In the genomic region with DNA sequence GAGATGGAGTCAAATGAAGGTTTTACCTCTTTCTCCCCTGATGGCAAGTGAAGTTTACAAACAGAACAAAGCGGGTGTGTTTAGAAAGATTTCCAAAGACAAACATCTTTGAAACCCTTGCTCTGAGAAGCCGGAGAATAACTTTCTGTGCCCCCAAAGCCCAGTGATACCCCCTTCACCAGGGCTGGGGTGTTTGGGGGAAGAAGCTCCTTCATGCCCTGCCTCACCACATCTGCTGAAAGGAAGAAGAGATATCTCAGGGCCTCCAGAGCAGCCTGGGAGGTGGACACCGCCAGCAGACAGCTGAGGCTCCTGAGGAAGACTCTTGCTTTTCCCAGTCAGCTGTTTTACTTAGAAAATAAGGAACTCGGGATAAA, we compare ENCODE assay signal across 9 mouse cellular contexts. TPM values are rescaled to one million over a fixed set of nuclear protein-coding genes. Genes with fewer than 3 reads are reported as not detected.
A peak's percentile ranks its signal among the peaks of the same experiment; 100 is the strongest.
DNase-seq lines count a peak whose midpoint lies in the region; ATAC-seq lines count a peak whose summit lies in the region.
"Had no signal": no experiment of that assay in that cellular context is flagged by ENCODE, and none has a peak within 500 bp of the region (broad histone marks: within the 10 kb centered on the region; RNA-seq: fewer than 3 reads in every experiment).

No protein-coding gene starts in this region.

- no peaks in the 10 kb centered on the region for H3K9me3 ChIP-seq in lung, embryonic 15.5 days
- H3K9me3 ChIP-seq in embryonic facial prominence, embryonic 13.5 days: no peaks in the 10 kb centered on the region
- no peaks in the 10 kb centered on the region for H3K9me3 ChIP-seq in limb, embryonic 10.5 days (replicated peaks)
- no peaks in the 10 kb centered on the region for H3K9me3 ChIP-seq in neural tube, embryonic 15.5 days (replicated peaks)

- no peak overlapping the region for H3K27ac ChIP-seq in lung, embryonic 15.5 days
- no peak overlapping the region for H3K27ac ChIP-seq in embryonic facial prominence, embryonic 13.5 days
- no peak overlapping the region for H3K27ac ChIP-seq in limb, embryonic 10.5 days
- no peak overlapping the region for H3K27ac ChIP-seq in neural tube, embryonic 15.5 days (replicated peaks)

- 73% methylated on average over 4 of the region's 4 CpGs for WGBS in lung, embryonic 15.5 days
- WGBS in embryonic facial prominence, embryonic 13.5 days: 64% methylated on average over 4 of the region's 4 CpGs
- WGBS in limb, embryonic 10.5 days: 75% methylated on average over 4 of the region's 4 CpGs
- WGBS in neural tube, embryonic 15.5 days: 85% methylated on average over 4 of the region's 4 CpGs

- 0 out of 2 replicates have a peak overlapping the region, but pooled peaks have one; percentile 72 for H3K4me3 ChIP-seq in lung, embryonic 15.5 days
- H3K4me3 ChIP-seq in embryonic facial prominence, embryonic 13.5 days: peak overlapping the region; percentile 92
- H3K4me3 ChIP-seq in limb, embryonic 10.5 days: peak overlapping the region; percentile 96
- H3K4me3 ChIP-seq in neural tube, embryonic 15.5 days (replicated peaks): peak overlapping the region; percentile 82; the same call in 1 of the 2 replicates

- H3K4me2 ChIP-seq in lung, embryonic 15.5 days: peak overlapping the region; percentile 98
- H3K4me2 ChIP-seq in embryonic facial prominence, embryonic 13.5 days: peak overlapping the region; percentile 83
- H3K4me2 ChIP-seq in neural tube, embryonic 15.5 days: peak overlapping the region; percentile 79

- no peak for ATAC-seq in lung, embryonic 15.5 days (ENCODE audit: borderline replicate concordance, extremely low read depth, low FRiP score, low TSS enrichment)
- ATAC-seq in embryonic facial prominence, embryonic 13.5 days (ENCODE audit: insufficient number of reproducible peaks, insufficient read depth, low FRiP score, low TSS enrichment, low read depth): no peak
- ATAC-seq in neural tube, embryonic 15.5 days (ENCODE audit: low FRiP score): no peak
- no peak for ATAC-seq in megakaryocyte-erythroid progenitor cell, adult 5-6 weeks (replicated peaks; ENCODE audit: low FRiP score, low TSS enrichment, poor library complexity, severe bottlenecking)

- no peaks in the 10 kb centered on the region for H3K36me3 ChIP-seq in lung, embryonic 15.5 days
- no peaks in the 10 kb centered on the region for H3K36me3 ChIP-seq in embryonic facial prominence, embryonic 13.5 days
- H3K36me3 ChIP-seq in limb, embryonic 10.5 days: no peaks in the 10 kb centered on the region
- H3K36me3 ChIP-seq in neural tube, embryonic 15.5 days: no peaks in the 10 kb centered on the region

- H3K9ac ChIP-seq in lung, embryonic 15.5 days: no peak overlapping the region
- H3K9ac ChIP-seq in embryonic facial prominence, embryonic 13.5 days: peak overlapping the region; percentile 96; the same call in 1 of the 2 replicates
- H3K9ac ChIP-seq in neural tube, embryonic 15.5 days (replicated peaks): no peak overlapping the region

- peaks cover 41% of the 10 kb centered on the region for H3K4me1 ChIP-seq in lung, embryonic 15.5 days
- H3K4me1 ChIP-seq in embryonic facial prominence, embryonic 13.5 days: peaks cover 34% of the 10 kb centered on the region
- peaks cover 49% of the 10 kb centered on the region for H3K4me1 ChIP-seq in limb, embryonic 10.5 days
- peaks cover 27% of the 10 kb centered on the region for H3K4me1 ChIP-seq in neural tube, embryonic 15.5 days

- intact Hi-C loops in left cerebral cortex, postnatal 25 days (cut with DNase I): no loop called here

- no peak for DNase-seq in lung, postnatal 25 days (ENCODE audit: low spot score)
- DNase-seq in limb, embryonic 10.5 days (ENCODE audit: low spot score): no peak
- no peak for DNase-seq in left cerebral cortex, postnatal 25 days (ENCODE audit: low spot score in 2 of 2)
- DNase-seq in adrenal gland, adult 8-10 months: no peak
- DNase-seq: left cerebral cortex, postnatal 4 days had no signal

- no peaks in the 10 kb centered on the region for H3K27me3 ChIP-seq in lung, embryonic 15.5 days
- H3K27me3 ChIP-seq in embryonic facial prominence, embryonic 13.5 days: no peaks in the 10 kb centered on the region
- no peaks in the 10 kb centered on the region for H3K27me3 ChIP-seq in limb, embryonic 10.5 days (ENCODE audit: low read depth, poor library complexity, severe bottlenecking)
- no peaks in the 10 kb centered on the region for H3K27me3 ChIP-seq in neural tube, embryonic 15.5 days (replicated peaks)

RNA-seq across cellular contexts. Expression of gene Ankrd44, which starts 1.9 kb away (rescaled TPM):
- polyA plus RNA-seq in lung, embryonic 15.5 days (2015; fragmentation: Nextera tagmentation; extraction: Ambion mirVana): 16.6 and 18.0 TPM in 2 replicates
- 25.8 and 36.7 TPM in 2 replicates for polyA plus RNA-seq in embryonic facial prominence, embryonic 13.5 days (2015; fragmentation: Nextera tagmentation; extraction: Ambion mirVana)
- polyA plus RNA-seq in limb, embryonic 10.5 days (2016; fragmentation: Nextera tagmentation; extraction: Ambion mirVana): 20.1 and 23.7 TPM in 2 replicates
- polyA plus RNA-seq in neural tube, embryonic 15.5 days (2015; fragmentation: Nextera tagmentation; extraction: Ambion mirVana): 21.4 and 23.1 TPM in 2 replicates
- 19.2 and 23.8 TPM in 2 replicates for total RNA-seq in megakaryocyte-erythroid progenitor cell, adult 5-6 weeks (2014; fragmentation: Nextera tagmentation)
- 12.5 and 17.5 TPM in 2 replicates for total RNA-seq in megakaryocyte-erythroid progenitor cell, adult 5-6 weeks (2017)
- 10 to 100 TPM; 22.1 to 22.2 TPM for total RNA-seq in left cerebral cortex, postnatal 25 days (2021)
- 10 to 100 TPM; 11.6 to 30.3 (median 23.4) TPM for total RNA-seq in adrenal gland, adult 8-10 months (2022)
